Mouse (Mus musculus) C2C12 (cell line): ENCODE measurements around the gene Mfsd2b.

Experiments
- CEBPB ChIP-seq: IDR thresholded peaks from one replicate; pipeline ENCODE4 v1.6.1; 2011; ENCODE audit warnings: low read depth, mild to moderate bottlenecking, control low read depth, moderate library complexity
- MAX ChIP-seq: IDR thresholded peaks from one replicate; pipeline ENCODE4 v1.6.1; 2011; ENCODE audit warnings: mild to moderate bottlenecking, control low read depth

DNA sequence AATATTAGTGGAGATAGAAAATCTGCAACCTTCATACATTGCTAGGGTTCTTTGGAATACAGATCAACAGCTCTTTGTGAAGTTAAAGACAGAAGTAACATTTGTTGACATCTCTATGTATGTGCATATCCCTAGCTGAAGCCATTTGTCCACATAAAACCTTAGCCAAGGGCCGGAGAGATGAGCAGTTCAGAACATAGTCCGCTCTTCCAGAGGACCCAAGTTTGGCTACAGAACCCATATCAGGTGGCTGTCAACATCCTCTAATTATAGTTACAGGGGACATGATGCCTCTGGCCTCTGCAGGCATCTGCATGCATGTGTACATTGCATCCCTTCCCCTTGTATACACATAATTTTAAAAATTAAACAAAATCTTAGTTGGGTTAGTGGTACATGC, 15.1 kb upstream of the Mfsd2b start:
- TF ChIP-seq CEBPB (no peak), MAX (no peak)
